ENCODE assay signal across 7 mouse cellular contexts in the genomic region with DNA sequence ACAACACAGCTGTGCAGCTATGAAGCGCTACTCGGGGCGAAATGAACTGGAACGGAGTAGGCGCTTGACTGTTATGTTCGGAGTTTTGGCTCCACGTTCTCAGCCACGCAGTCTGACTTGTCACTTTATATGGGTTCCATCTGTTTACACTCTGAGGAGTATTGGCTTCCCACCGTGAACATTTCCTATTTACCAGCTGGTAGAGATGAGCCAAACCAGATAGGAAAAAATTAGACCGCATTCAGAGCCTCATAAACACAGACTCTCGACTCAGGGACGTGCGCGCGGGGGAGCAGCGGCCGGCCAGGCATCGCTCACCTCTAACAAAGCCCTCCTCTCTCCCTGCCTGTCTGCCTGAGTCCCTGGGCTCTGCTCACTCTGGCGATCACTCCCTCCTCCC.
DNase-seq lines count a peak whose midpoint lies in the region; ATAC-seq and TF ChIP-seq lines count a peak whose summit lies in the region.

No protein-coding gene starts in this region.

- no peak overlapping the region for H3K9ac ChIP-seq in heart, embryonic 15.5 days
- 0 out of 2 replicates have a peak overlapping the region, but pooled peaks have one; percentile 14 for H3K9ac ChIP-seq in midbrain, embryonic 16.5 days (ENCODE audit: low read depth, low read length)

- no peak for TF ChIP-seq POLR2A in cerebellum, adult 2 months (IDR thresholded peaks at IDR 0.05; ENCODE audit: borderline replicate concordance, insufficient read depth, low read length)

- H3K27me3 ChIP-seq in cerebellum, adult 2 months (ENCODE audit: control insufficient read depth, insufficient read depth, low read length), result no peaks in the 10 kb centered on the region; the same call in 1 of the 2 replicates
- peaks cover 55% of the 10 kb centered on the region for H3K27me3 ChIP-seq in heart, embryonic 15.5 days
- H3K27me3 ChIP-seq in midbrain, embryonic 16.5 days (ENCODE audit: control insufficient read depth, insufficient read depth, low read depth, low read length), result no peaks in the 10 kb centered on the region

- H3K4me2 ChIP-seq in heart, embryonic 15.5 days, result no peak overlapping the region
- peak overlapping the region; percentile 40 for H3K4me2 ChIP-seq in midbrain, embryonic 16.5 days (ENCODE audit: low read length)

- no peak for TF ChIP-seq CTCF in cerebellum, adult 2 months (IDR thresholded peaks at IDR 0.05; ENCODE audit: borderline replicate concordance, insufficient read depth, low read depth, low read length)
- no peak for TF ChIP-seq CTCF in left cerebral cortex, adult 2 months (IDR thresholded peaks at IDR 0.05)

- H3K36me3 ChIP-seq in heart, embryonic 15.5 days, result no peaks in the 10 kb centered on the region
- no peaks in the 10 kb centered on the region for H3K36me3 ChIP-seq in midbrain, embryonic 16.5 days (ENCODE audit: control insufficient read depth, insufficient read depth, low read length)

- H3K4me3 ChIP-seq in cerebellum, adult 2 months (replicated peaks; ENCODE audit: insufficient read depth, low read depth, low read length), result no peak overlapping the region
- H3K4me3 ChIP-seq in heart, embryonic 15.5 days, result no peak overlapping the region
- no peak overlapping the region for H3K4me3 ChIP-seq in left cerebral cortex, adult 2 months
- H3K4me3 ChIP-seq in midbrain, embryonic 16.5 days (ENCODE audit: low read depth, low read length), result peak overlapping the region; percentile 16

- ATAC-seq in heart, embryonic 15.5 days (replicated peaks; ENCODE audit: insufficient number of reproducible peaks, insufficient read depth, low FRiP score, low read depth), result 0 out of 2 replicates have a peak, but pooled peaks have one; percentile 56
- ATAC-seq in midbrain, embryonic 16.5 days, result no peak

- WGBS in cerebellum, adult 2 months, result under 1% methylated on average over 19 of the region's 19 CpGs
- 14% methylated on average over 19 of the region's 19 CpGs for WGBS in heart, embryonic 15.5 days
- WGBS in midbrain, embryonic 16.5 days, result 6% methylated on average over 19 of the region's 19 CpGs

- H3K9me3 ChIP-seq in heart, embryonic 15.5 days (replicated peaks), result no peaks in the 10 kb centered on the region
- H3K9me3 ChIP-seq in midbrain, embryonic 16.5 days (replicated peaks; ENCODE audit: control insufficient read depth, low read length, poor library complexity, severe bottlenecking), result no peaks in the 10 kb centered on the region

- peaks cover 17% of the 10 kb centered on the region for H3K4me1 ChIP-seq in cerebellum, adult 2 months (ENCODE audit: control insufficient read depth, insufficient read depth, low read length)
- no peaks in the 10 kb centered on the region for H3K4me1 ChIP-seq in heart, embryonic 15.5 days (replicated peaks)
- H3K4me1 ChIP-seq in midbrain, embryonic 16.5 days (ENCODE audit: control insufficient read depth, insufficient read depth, low read length), result peaks cover 2% of the 10 kb centered on the region; the same call in 1 of the 2 replicates

- H3K27ac ChIP-seq in cerebellum, adult 2 months (ENCODE audit: insufficient read depth, low read length), result no peak overlapping the region
- H3K27ac ChIP-seq in heart, embryonic 15.5 days, result no peak overlapping the region
- no peak overlapping the region for H3K27ac ChIP-seq in left cerebral cortex, adult 2 months
- no peak overlapping the region; the same call in 1 of the 2 replicates for H3K27ac ChIP-seq in midbrain, embryonic 16.5 days (ENCODE audit: low read length)

- intact Hi-C loops in left cerebral cortex, adult 2 months (cut with DNase I), result loop anchor here (5.0 kb wide), 1 partner anchor 146 kb away; no protein-coding TSS in a partner anchor

- DNase-seq in cerebellum, adult 2 months, result peak; percentile 58 to 85
- DNase-seq in embryo, embryonic 9.5 days (ENCODE audit: extremely low spot score), result peak; percentile 34
- DNase-seq in left cerebral cortex, adult 2 months (ENCODE audit: extremely low spot score in 1 of 2, low spot score in 2 of 2), result peak; percentile 46 to 57
- no peak for DNase-seq in ovary, postnatal 10 days (ENCODE audit: low spot score)
- DNase-seq in gastrocnemius, postnatal 25 days, result no peak

Comparison
In these comparisons a context has a peak if more than half of its experiments do, and no peak if none do; other contexts are left out.
1. DNase-seq: peak in cerebellum, adult 2 months (2 of 2), embryo, embryonic 9.5 days (single experiment) and left cerebral cortex, adult 2 months (2 of 2); none in ovary, postnatal 10 days (single experiment) and gastrocnemius, postnatal 25 days (single experiment).